Mouse (Mus musculus) hindbrain, embryonic 15.5 days (tissue): ENCODE data around the gene Megf6. TPM values are rescaled to one million over a fixed set of nuclear protein-coding genes. Genes with fewer than 3 reads are reported as not detected.

Experiments used
- ATAC-seq: fragments of 200-750 bp; cut with Nextera tagmentation; 2 replicates; pipeline ENCODE4 v1.8.0; 2017; ENCODE audit warnings: low read depth, moderate number of reproducible peaks, moderate TSS enrichment; ENCODE audit not compliant: low FRiP score
- H3K27ac ChIP-seq: fragments of 300-500 bp; sonication (generic); replicated peaks from 2 replicates; pipeline ENCODE4 v1.5.1; 2015; ENCODE audit warnings: mild to moderate bottlenecking, inconsistent platforms
- H3K27me3 ChIP-seq: fragments of 300-500 bp; sonication (generic); 2 replicates; pipeline ENCODE4 v1.6.1; 2015; ENCODE audit warnings: control low read depth, inconsistent platforms
- H3K36me3 ChIP-seq: fragments of 300-500 bp; sonication (generic); 2 replicates; pipeline ENCODE4 v1.6.1; 2015; ENCODE audit warnings: control low read depth, inconsistent platforms
- H3K4me1 ChIP-seq: fragments of 300-500 bp; sonication (generic); replicated peaks from 2 replicates; pipeline ENCODE4 v1.6.1; 2015; ENCODE audit warnings: control low read depth, inconsistent platforms
- H3K4me2 ChIP-seq: fragments of 300-500 bp; sonication (generic); 2 replicates; pipeline ENCODE4 v1.6.1; 2015; ENCODE audit warnings: moderate library complexity, mild to moderate bottlenecking, inconsistent platforms
- H3K4me3 ChIP-seq: fragments of 300-500 bp; sonication (generic); 2 replicates; pipeline ENCODE4 v1.5.1; 2015; ENCODE audit warnings: mild to moderate bottlenecking, inconsistent platforms
- H3K9ac ChIP-seq: fragments of 300-500 bp; sonication (generic); 2 replicates; pipeline ENCODE4 v1.6.1; 2015; ENCODE audit warnings: inconsistent platforms
- H3K9me3 ChIP-seq: fragments of 300-500 bp; sonication (generic); 2 replicates; pipeline ENCODE4 v1.6.1; 2016; ENCODE audit warnings: control low read depth, inconsistent platforms
- WGBS: fragments of 180-500 bp; shearing (Covaris S2); methylation state at CpG from one replicate; pipeline ENCODE4 v1.1.7; 2015; 5-methylcytosine and 5-hydroxymethylcytosine counted together
- polyA plus RNA-seq: library from polyadenylated mRNA; unstranded; fragments of >200 nt; fragmentation: Nextera tagmentation; extraction: Ambion mirVana; gene quantifications from 2 replicates; pipeline ENCODE4 v1.2.1, GENCODE M21; 2015

The Megf6 gene
- polyA plus RNA-seq, 1 experiment from 2014 or later, result 9.4 TPM

GRCm38 (mm10) chr4:154140213-154141008 is 30.1 kb upstream of the Megf6 start:
- H3K9ac ChIP-seq, result peak overlapping the region; percentile 36; the same call in 1 of the 2 replicates
- 2% methylated on average over 45 of the region's 46 CpGs for WGBS
- H3K4me1 ChIP-seq, result peaks cover 38% of the 10 kb centered on the region
- H3K27me3 ChIP-seq, result peaks cover 49% of the 10 kb centered on the region
- ATAC-seq, result no peak
- peak overlapping the region; percentile 84 for H3K4me3 ChIP-seq
- no peaks in the 10 kb centered on the region for H3K9me3 ChIP-seq
- H3K27ac ChIP-seq, result no peak overlapping the region
- peak overlapping the region; percentile 89 for H3K4me2 ChIP-seq
- no peaks in the 10 kb centered on the region for H3K36me3 ChIP-seq

- Histone ChIP-seq H3K9ac (no peak overlapping the region), H3K4me1 (peaks cover 38% of the 10 kb centered on the region), H3K9me3 (no peaks in the 10 kb centered on the region), H3K4me3 (peak overlapping the region; percentile 84), H3K27ac (no peak overlapping the region), H3K36me3 (no peaks in the 10 kb centered on the region), H3K4me2 (peak overlapping the region; percentile 89), H3K27me3 (peaks cover 40% of the 10 kb centered on the region)
- ATAC-seq, result no peak
- 2% methylated on average over 42 of the region's 42 CpGs for WGBS
These were observed 29.3 kb upstream of the Megf6 start for GRCm38 (mm10) chr4:154141009-154141867.

DNA sequence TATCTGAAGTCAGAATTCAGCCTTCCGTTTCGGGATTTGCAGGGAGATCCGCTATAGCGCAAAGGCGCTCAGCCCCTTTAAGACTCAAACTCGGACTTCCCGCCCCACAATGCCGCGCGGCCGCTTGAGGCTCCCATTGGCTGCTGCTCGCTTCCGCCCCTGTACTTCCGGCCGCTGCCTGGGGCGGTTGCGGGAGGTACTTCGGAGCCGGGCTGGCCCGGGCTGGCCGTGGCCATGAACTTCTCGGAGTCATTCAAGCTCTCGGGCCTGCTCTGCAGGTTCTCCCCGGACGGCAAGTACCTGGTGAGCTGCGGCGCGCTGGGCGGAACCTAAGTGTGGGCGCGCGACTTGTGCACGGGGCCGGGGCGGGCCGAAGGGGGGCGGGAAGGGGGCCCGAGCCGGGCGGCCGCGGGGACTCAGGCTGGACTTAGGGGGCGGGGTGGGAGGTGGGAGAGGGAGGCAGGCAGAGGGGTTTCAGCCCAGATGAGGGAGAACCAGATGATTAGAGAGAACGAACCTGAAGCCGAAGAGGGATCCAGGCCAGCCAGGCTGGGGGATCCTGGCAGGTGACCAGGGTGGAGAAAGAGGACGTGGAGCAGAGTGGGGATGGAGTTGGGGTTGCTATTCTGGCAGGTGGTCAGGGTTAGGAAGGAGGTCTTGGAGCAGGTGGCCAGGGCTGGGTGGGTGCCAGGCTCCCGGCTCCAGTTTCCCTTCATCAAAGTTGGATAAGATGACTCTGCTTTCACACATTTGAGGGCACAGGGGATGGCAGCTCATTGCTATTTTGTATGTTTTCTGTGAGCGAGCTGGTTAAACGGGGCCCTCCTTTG is 28.1 kb upstream of the Megf6 start, which contains the start of gene Wrap73:
Gene Wrap73, plus strand, starts transcription at position 162 of the 830 bp plus-strand sequence.
- H3K27me3 ChIP-seq, result peaks cover 30% of the 10 kb centered on the region
- H3K9ac ChIP-seq, result peak within 1 kb of the TSS; percentile 72
- H3K4me1 ChIP-seq, result peaks cover 38% of the 10 kb centered on the region
- H3K36me3 ChIP-seq, result 0 out of 2 replicates have a peak, but pooled peaks cover 2% of the 10 kb centered on the region
- peak; percentile 96 for ATAC-seq
- WGBS, result 2% methylated on average over 49 of the region's 49 CpGs
- peak within 1 kb of the TSS; percentile 84 for H3K4me3 ChIP-seq
- H3K27ac ChIP-seq, result peak within 1 kb of the TSS; percentile 85
- peak within 1 kb of the TSS; percentile 89 for H3K4me2 ChIP-seq
- no peaks in the 10 kb centered on the region for H3K9me3 ChIP-seq

DNA sequence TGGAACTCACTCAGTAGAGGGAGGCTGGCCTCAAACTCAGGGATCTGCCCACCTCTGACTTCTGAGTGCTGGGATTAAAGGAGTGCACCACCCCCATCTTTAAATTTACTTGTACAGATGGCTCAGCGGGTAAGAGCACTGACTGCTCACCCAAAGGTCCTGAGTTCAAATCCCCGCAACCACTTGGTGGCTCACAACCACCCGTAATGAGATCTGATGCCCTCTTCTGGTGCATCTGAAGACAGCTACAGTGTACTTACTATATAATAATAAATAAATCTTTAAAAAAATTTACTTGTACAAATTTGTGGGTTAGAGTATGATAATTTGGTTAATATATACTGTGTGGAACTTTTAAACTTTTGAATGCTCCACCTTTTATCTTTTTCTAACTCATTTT is 25.8 kb upstream of the Megf6 start:
- ATAC-seq, result no peak
- H3K4me2 ChIP-seq, result no peak overlapping the region
- H3K27ac ChIP-seq, result no peak overlapping the region
- no peak overlapping the region for H3K4me3 ChIP-seq
- H3K9me3 ChIP-seq, result no peaks in the 10 kb centered on the region
- H3K36me3 ChIP-seq, result 0 out of 2 replicates have a peak, but pooled peaks cover 8% of the 10 kb centered on the region
- 89% methylated on average over 3 of the region's 3 CpGs for WGBS
- peaks cover 8% of the 10 kb centered on the region for H3K27me3 ChIP-seq
- no peak overlapping the region for H3K9ac ChIP-seq
- peaks cover 32% of the 10 kb centered on the region for H3K4me1 ChIP-seq

DNA sequence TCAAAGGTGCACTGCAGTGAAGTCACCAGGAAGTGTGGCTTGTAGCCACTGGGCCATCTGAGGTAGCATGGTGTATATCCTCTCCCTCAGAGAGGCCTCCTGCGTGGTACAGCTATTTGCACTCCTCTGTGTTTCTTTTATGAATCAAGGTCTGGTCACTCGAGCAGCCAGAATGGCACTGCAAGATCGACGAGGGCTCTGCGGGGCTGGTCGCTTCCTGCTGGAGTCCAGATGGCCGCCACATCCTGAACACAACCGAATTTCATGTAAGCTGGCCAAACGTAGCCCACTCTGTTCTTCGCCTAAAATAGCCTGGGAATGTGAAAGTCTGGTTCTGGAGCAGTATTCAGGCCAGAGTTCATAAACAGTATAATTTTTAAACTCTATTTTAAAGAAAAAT is 24.2 kb upstream of the Megf6 start:
- no peaks in the 10 kb centered on the region for H3K9me3 ChIP-seq
- no peak overlapping the region for H3K4me2 ChIP-seq
- peaks cover 3% of the 10 kb centered on the region; the same call in 1 of the 2 replicates for H3K27me3 ChIP-seq
- H3K36me3 ChIP-seq, result peaks cover 12% of the 10 kb centered on the region; the same call in 1 of the 2 replicates
- H3K9ac ChIP-seq, result no peak overlapping the region
- H3K4me1 ChIP-seq, result peaks cover 16% of the 10 kb centered on the region
- no peak for ATAC-seq
- H3K4me3 ChIP-seq, result no peak overlapping the region
- no peak overlapping the region for H3K27ac ChIP-seq
- WGBS, result 85% methylated on average over 10 of the region's 10 CpGs

GRCm38 (mm10) chr4:154154104-154154503 is 16.4 kb upstream of the Megf6 start:
- Histone ChIP-seq H3K4me1 (peaks cover 6% of the 10 kb centered on the region), H3K9ac (no peak overlapping the region), H3K9me3 (no peaks in the 10 kb centered on the region), H3K36me3 (peaks cover 47% of the 10 kb centered on the region), H3K4me3 (no peak overlapping the region), H3K27me3 (no peaks in the 10 kb centered on the region), H3K27ac (no peak overlapping the region), H3K4me2 (no peak overlapping the region)
- ATAC-seq, result no peak
- 63% methylated on average over 11 of the region's 11 CpGs for WGBS

GRCm38 (mm10) chr4:154156050-154156449 is 14.5 kb upstream of the Megf6 start:
- Histone ChIP-seq H3K36me3 (peaks cover 43% of the 10 kb centered on the region), H3K27me3 (no peaks in the 10 kb centered on the region), H3K4me3 (no peak overlapping the region), H3K4me2 (no peak overlapping the region), H3K9ac (no peak overlapping the region), H3K27ac (no peak overlapping the region), H3K9me3 (no peaks in the 10 kb centered on the region), H3K4me1 (peaks cover 16% of the 10 kb centered on the region)
- 83% methylated on average over 7 of the region's 7 CpGs for WGBS
- no peak for ATAC-seq

GRCm38 (mm10) chr4:154157970-154158662 is 12.4 kb upstream of the Megf6 start:
- H3K27ac ChIP-seq, result no peak overlapping the region
- peaks cover 23% of the 10 kb centered on the region for H3K4me1 ChIP-seq
- WGBS, result 94% methylated on average over 14 of the region's 14 CpGs
- H3K36me3 ChIP-seq, result peaks cover 28% of the 10 kb centered on the region
- no peak overlapping the region for H3K4me3 ChIP-seq
- H3K27me3 ChIP-seq, result no peaks in the 10 kb centered on the region
- ATAC-seq, result no peak
- H3K9ac ChIP-seq, result no peak overlapping the region
- no peaks in the 10 kb centered on the region for H3K9me3 ChIP-seq
- H3K4me2 ChIP-seq, result no peak overlapping the region

DNA sequence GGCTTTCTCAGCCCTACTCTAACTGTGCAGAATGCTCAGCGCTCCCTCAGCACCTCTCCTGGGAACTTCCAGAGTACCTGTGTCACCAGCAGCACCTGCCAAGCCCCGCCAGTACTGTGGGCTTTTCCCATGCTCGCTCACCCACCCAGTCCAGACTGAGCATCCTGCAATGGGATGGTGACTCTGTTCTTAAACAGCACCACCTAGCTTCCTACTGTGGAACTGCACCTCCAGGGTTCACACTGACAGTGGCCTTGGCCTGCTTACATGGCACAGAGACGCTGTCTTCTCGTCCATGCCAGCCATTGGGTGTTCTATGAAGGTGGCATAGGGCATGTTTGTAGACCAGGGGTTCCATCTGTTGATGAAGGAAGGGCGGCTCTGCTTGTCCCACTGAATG is 11.5 kb upstream of the Megf6 start:
- WGBS, result 19% methylated on average over 6 of the region's 6 CpGs
- Histone ChIP-seq H3K36me3 (peaks cover 28% of the 10 kb centered on the region), H3K27ac (no peak overlapping the region), H3K9me3 (no peaks in the 10 kb centered on the region), H3K4me2 (peak overlapping the region; percentile 75), H3K4me3 (peak overlapping the region; percentile 80), H3K4me1 (peaks cover 23% of the 10 kb centered on the region), H3K9ac (no peak overlapping the region), H3K27me3 (no peaks in the 10 kb centered on the region)
- no peak for ATAC-seq

DNA sequence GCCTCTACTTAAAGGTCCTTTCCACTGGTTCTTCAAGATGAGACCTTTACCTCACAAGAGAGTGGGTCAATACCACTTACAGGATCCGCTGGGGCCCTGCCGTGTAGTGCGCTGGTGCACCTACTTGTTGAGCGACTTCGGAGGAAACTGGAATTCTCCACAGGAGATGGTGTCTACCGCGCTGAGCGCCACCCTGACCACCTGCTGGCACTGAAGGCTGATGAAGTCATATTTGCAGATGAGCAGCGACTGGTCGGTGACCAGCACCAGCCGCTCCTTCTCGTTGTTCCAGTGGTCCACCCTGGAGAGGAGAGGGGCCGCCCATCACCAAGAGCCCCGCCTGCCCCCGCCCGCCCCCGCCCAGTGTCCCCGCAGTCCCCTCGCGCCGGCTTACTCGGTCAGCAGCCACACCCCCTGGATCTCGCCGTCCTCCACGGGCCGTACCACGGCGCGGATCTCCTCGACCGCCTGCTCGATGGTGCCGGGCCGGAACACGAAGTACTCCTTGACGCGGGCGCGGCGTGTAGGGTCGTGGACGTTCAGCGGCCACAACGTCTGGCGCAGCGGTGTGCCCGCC is 10.5 kb upstream of the Megf6 start:
- peaks cover 23% of the 10 kb centered on the region for H3K4me1 ChIP-seq
- peak overlapping the region; percentile 86 for H3K9ac ChIP-seq
- peaks cover 28% of the 10 kb centered on the region for H3K36me3 ChIP-seq
- H3K27me3 ChIP-seq, result no peaks in the 10 kb centered on the region
- no peaks in the 10 kb centered on the region for H3K9me3 ChIP-seq
- peak; percentile 72 for ATAC-seq
- peak overlapping the region; percentile 80 for H3K4me3 ChIP-seq
- peak overlapping the region; percentile 83 for H3K27ac ChIP-seq
- peak overlapping the region; percentile 75 for H3K4me2 ChIP-seq
- 2% methylated on average over 46 of the region's 47 CpGs for WGBS
